Mouse (Mus musculus): ENCODE measurements around the gene Gm17364. TPM values are rescaled to one million over a fixed set of nuclear protein-coding genes. Genes with fewer than 3 reads are reported as not detected.

The Gm17364 gene
- polyA plus RNA-seq, 1 experiment from 2014 or later, result not detected

DNA sequence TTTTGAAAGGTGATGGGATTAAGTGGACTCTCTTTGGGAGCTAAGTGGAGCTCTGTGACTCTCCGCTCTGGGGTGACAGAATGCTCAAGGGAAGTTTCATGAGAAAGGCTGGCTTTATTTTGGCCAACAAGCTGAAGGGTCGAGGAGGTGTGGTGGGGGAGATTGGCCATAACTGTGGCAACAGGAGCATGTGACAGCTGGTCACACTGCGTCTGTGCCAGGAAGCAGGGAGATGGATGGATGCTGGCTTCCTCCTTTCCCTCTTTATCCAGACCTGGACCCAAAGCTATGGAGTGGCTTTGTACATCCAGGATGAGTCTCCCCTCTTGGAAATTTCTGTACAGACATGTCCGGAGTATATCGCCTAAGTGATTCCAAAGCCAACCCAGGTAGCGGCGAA is 40.5 kb downstream of the Gm17364 start:
- WGBS, result 86% methylated on average over 7 of the region's 7 CpGs
- Histone ChIP-seq H3K27me3 (no peaks in the 10 kb centered on the region), H3K9ac (no peak overlapping the region), H3K27ac (no peak overlapping the region), H3K9me3 (replicated peaks) (no peaks in the 10 kb centered on the region), H3K4me3 (no peak overlapping the region), H3K4me2 (no peak overlapping the region), H3K4me1 (peaks cover 4% of the 10 kb centered on the region; the same call in 1 of the 2 replicates), H3K36me3 (ENCODE audit: poor library complexity, severe bottlenecking) (no peaks in the 10 kb centered on the region)
- ATAC-seq, result no peak

DNA sequence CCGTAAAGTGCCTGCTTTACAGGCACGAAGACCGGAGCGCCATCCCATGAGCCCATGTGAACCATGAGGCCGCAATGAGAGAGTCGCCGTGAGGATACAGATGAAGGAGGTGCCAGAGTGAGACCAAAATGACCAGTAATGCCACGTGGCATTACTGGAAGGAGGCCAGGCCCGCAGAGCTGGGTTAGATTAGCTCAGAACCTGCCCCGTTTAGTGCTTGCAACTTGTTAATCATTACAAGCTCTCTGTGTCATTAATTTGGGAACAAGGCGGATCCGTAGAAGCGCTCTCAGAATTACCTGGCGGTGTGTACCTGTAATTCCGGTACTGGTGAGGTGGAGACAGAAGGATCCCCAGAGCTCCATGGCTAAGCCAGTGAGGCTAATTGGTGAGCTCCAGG is 41.6 kb downstream of the Gm17364 start:
- peaks cover 4% of the 10 kb centered on the region; the same call in 1 of the 2 replicates for H3K4me1 ChIP-seq
- H3K9me3 ChIP-seq (replicated peaks), result no peaks in the 10 kb centered on the region
- H3K27me3 ChIP-seq, result no peaks in the 10 kb centered on the region
- no peak overlapping the region for H3K9ac ChIP-seq
- peak; percentile 29; the same call in 1 of the 2 replicates for ATAC-seq
- no peaks in the 10 kb centered on the region for H3K36me3 ChIP-seq (ENCODE audit: poor library complexity, severe bottlenecking)
- H3K4me2 ChIP-seq, result no peak overlapping the region
- H3K4me3 ChIP-seq, result no peak overlapping the region
- no peak overlapping the region for H3K27ac ChIP-seq
- WGBS, result 92% methylated on average over 15 of the region's 15 CpGs

GRCm38 (mm10) chr13:41231389-41231983 is 42.3 kb downstream of the Gm17364 start:
- no peak overlapping the region for H3K4me2 ChIP-seq
- peak; percentile 89 for ATAC-seq
- peaks cover 4% of the 10 kb centered on the region; the same call in 1 of the 2 replicates for H3K4me1 ChIP-seq
- no peaks in the 10 kb centered on the region for H3K36me3 ChIP-seq (ENCODE audit: poor library complexity, severe bottlenecking)
- no peak overlapping the region for H3K4me3 ChIP-seq
- 47% methylated on average over 12 of the region's 12 CpGs for WGBS
- H3K27ac ChIP-seq, result peak overlapping the region; percentile 48
- H3K9me3 ChIP-seq (replicated peaks), result no peaks in the 10 kb centered on the region
- no peak overlapping the region for H3K9ac ChIP-seq
- no peaks in the 10 kb centered on the region for H3K27me3 ChIP-seq

GRCm38 (mm10) chr13:41230256-41230655 is 43.5 kb downstream of the Gm17364 start:
- Histone ChIP-seq H3K36me3 (ENCODE audit: poor library complexity, severe bottlenecking) (no peaks in the 10 kb centered on the region), H3K4me1 (peaks cover 4% of the 10 kb centered on the region; the same call in 1 of the 2 replicates), H3K27ac (no peak overlapping the region), H3K27me3 (no peaks in the 10 kb centered on the region), H3K4me2 (no peak overlapping the region), H3K9me3 (replicated peaks) (no peaks in the 10 kb centered on the region), H3K9ac (no peak overlapping the region), H3K4me3 (no peak overlapping the region)
- ATAC-seq, result no peak
- WGBS, result 87% methylated on average over 5 of the region's 5 CpGs

DNA sequence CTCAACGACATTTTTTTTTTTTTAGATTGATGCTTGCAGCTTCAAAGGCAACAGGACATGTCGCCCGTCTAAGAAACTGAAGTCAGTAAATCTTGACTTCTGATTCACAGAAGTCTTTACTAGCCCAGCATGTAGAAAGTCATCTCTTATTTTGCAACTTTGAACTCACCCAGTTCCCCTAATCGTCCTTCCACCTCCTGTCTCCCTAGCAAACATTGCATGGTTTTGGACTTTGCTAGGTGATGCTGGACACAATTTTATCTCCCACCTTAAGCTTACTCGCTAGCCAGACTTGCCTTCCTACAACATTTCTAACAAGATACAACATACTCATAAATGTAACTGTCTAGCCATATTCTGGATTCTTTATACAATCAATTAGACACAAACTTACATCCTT is 45.7 kb downstream of the Gm17364 start:
- Histone ChIP-seq H3K9ac (no peak overlapping the region), H3K4me2 (no peak overlapping the region), H3K36me3 (ENCODE audit: poor library complexity, severe bottlenecking) (no peaks in the 10 kb centered on the region), H3K9me3 (replicated peaks) (0 out of 2 replicates have a peak, but pooled peaks cover 6% of the 10 kb centered on the region), H3K4me1 (peaks cover 4% of the 10 kb centered on the region; the same call in 1 of the 2 replicates), H3K27me3 (no peaks in the 10 kb centered on the region), H3K4me3 (no peak overlapping the region), H3K27ac (no peak overlapping the region)
- WGBS, result 91% methylated on average over 5 of the region's 5 CpGs
- ATAC-seq, result no peak

DNA sequence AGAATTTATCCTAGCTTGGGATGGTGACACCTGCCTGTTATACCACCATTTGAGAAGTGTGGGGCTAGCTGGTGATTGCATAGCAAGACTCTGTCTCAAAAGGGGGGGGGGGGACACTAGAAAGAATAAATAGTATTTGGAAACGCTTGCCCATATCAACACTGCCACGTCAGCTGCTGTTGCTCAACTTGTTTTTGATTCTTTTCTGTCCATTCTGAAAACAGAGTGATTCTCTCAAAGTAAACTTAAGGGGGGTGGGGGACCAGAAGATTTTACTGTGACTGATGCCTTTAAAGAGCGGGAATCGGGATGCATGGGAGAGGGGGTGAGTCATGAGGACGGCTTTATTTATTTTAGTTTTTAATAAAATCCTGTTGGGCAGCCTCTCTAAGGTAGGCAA is 47.3 kb downstream of the Gm17364 start:
- Histone ChIP-seq H3K4me1 (no peaks in the 10 kb centered on the region), H3K4me3 (no peak overlapping the region), H3K27me3 (no peaks in the 10 kb centered on the region), H3K9me3 (replicated peaks) (peaks cover 19% of the 10 kb centered on the region), H3K27ac (no peak overlapping the region), H3K36me3 (ENCODE audit: poor library complexity, severe bottlenecking) (no peaks in the 10 kb centered on the region), H3K4me2 (no peak overlapping the region), H3K9ac (no peak overlapping the region)
- WGBS, result 90% methylated on average over 5 of the region's 5 CpGs
- ATAC-seq, result no peak

Other genes with a start within 250 kb of the Gm17364 start
- 0.74 and 0.81 TPM in 2 replicates for gene Mak, start 194.3 kb downstream of the Gm17364 start, polyA plus RNA-seq (2015; fragmentation: Nextera tagmentation; extraction: Ambion mirVana)
- gene Gcm2, start 162.9 kb downstream of the Gm17364 start, polyA plus RNA-seq (2015; fragmentation: Nextera tagmentation; extraction: Ambion mirVana), result not detected in 2 replicates
- gene Sycp2l, start 159.7 kb downstream of the Gm17364 start, polyA plus RNA-seq (2015; fragmentation: Nextera tagmentation; extraction: Ambion mirVana), result 0.08 TPM in 1 of 2 replicates, not detected in the other
- gene Elovl2, start 53.6 kb downstream of the Gm17364 start, polyA plus RNA-seq (2015; fragmentation: Nextera tagmentation; extraction: Ambion mirVana), result 45.1 and 47.7 TPM in 2 replicates
- gene Smim13, start 24.1 kb downstream of the Gm17364 start, polyA plus RNA-seq (2015; fragmentation: Nextera tagmentation; extraction: Ambion mirVana), result 14.6 and 15.6 TPM in 2 replicates
- 19.5 and 22.2 TPM in 2 replicates for gene Nedd9, start 213.4 kb upstream of the Gm17364 start, polyA plus RNA-seq (2015; fragmentation: Nextera tagmentation; extraction: Ambion mirVana)

All from forebrain, embryonic 13.5 days (tissue).